Mouse (Mus musculus) midbrain, embryonic 11.5 days (tissue): ENCODE results near the gene Ccdc144b. TPM values are rescaled to one million over a fixed set of nuclear protein-coding genes. Genes with fewer than 3 reads are reported as not detected.

Experiments used
- ATAC-seq: fragments of 200-750 bp; cut with Nextera tagmentation; 2 replicates; pipeline ENCODE4 v1.8.0; 2017; ENCODE audit warnings: moderate TSS enrichment, moderate library complexity; ENCODE audit not compliant: low FRiP score
- DNase-seq: peaks from one replicate; pipeline ENCODE4 v3.0.0; 2015; ENCODE audit warnings: low spot score; ENCODE audit errors: missing footprints
- H3K27ac ChIP-seq: fragments of 300-500 bp; sonication (generic); 2 replicates; pipeline ENCODE4 v1.5.1; 2014; ENCODE audit warnings: low read depth, low read length
- H3K27me3 ChIP-seq: fragments of 300-500 bp; sonication (generic); 2 replicates; pipeline ENCODE4 v1.6.1; 2014; ENCODE audit warnings: mild to moderate bottlenecking, low read length, moderate library complexity, mixed read lengths; ENCODE audit not compliant: control insufficient read depth, insufficient read depth
- H3K36me3 ChIP-seq: fragments of 300-500 bp; sonication (generic); 2 replicates; pipeline ENCODE4 v1.6.1; 2014; ENCODE audit warnings: mild to moderate bottlenecking, low read length, moderate library complexity, mixed read lengths; ENCODE audit not compliant: control insufficient read depth, insufficient read depth
- H3K4me1 ChIP-seq: fragments of 300-500 bp; sonication (generic); 2 replicates; pipeline ENCODE4 v1.6.1; 2014; ENCODE audit warnings: low read length; ENCODE audit not compliant: control insufficient read depth, insufficient read depth
- H3K4me2 ChIP-seq: fragments of 300-500 bp; sonication (generic); 2 replicates; pipeline ENCODE4 v1.6.1; 2014; ENCODE audit warnings: mild to moderate bottlenecking, moderate library complexity
- H3K4me3 ChIP-seq: fragments of 300-500 bp; sonication (generic); 2 replicates; pipeline ENCODE4 v1.5.1; 2014; ENCODE audit warnings: low read depth, low read length
- H3K9ac ChIP-seq: fragments of 300-500 bp; sonication (generic); 2 replicates; pipeline ENCODE4 v1.6.1; 2014; ENCODE audit warnings: low read length
- H3K9me3 ChIP-seq: fragments of 300-500 bp; sonication (generic); 2 replicates; pipeline ENCODE4 v1.6.1; 2016; ENCODE audit warnings: low read length; ENCODE audit not compliant: control insufficient read depth
- WGBS: fragments of 180-500 bp; shearing (Covaris S2); extraction: QIAGEN DNeasy Blood & Tissue Kit; methylation state at CpG from one replicate; pipeline ENCODE4 v1.1.7; 2014; 5-methylcytosine and 5-hydroxymethylcytosine counted together
- polyA plus RNA-seq: library from polyadenylated mRNA; unstranded; fragments of >200 nt; fragmentation: Nextera tagmentation; extraction: Ambion mirVana; gene quantifications from 2 replicates; pipeline ENCODE4 v1.2.1, GENCODE M21; 2014

The Ccdc144b gene
- polyA plus RNA-seq = not detected in 2 replicates

DNA sequence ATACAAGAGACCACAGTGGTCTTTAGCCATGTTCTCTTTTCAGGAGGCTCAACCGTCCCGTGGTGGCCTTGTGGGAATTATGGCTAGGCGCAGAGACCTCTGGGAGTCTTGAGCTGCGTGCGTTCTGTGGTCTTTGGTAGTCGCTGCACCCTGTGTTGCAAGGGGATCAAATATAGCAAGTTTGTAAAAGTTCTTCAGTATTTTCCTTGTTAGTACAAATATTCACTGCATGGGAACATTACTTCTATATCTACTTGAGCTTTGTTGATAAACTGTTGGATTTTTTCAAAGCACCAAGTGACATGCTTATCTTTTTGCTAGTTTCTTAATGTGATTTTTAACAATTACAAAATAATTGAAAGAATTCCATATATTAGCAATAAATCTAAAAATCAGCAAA is at the start of gene Ccdc144b:
Gene Ccdc144b, minus strand, starts transcription at position 101 of the 400 bp plus-strand sequence.
- WGBS = 92% methylated on average over 6 of the region's 6 CpGs
- no peak within 1 kb of the TSS for H3K4me3 ChIP-seq
- no peak within 1 kb of the TSS for H3K9ac ChIP-seq
- H3K27ac ChIP-seq = no peak within 1 kb of the TSS
- H3K4me1 ChIP-seq = no peaks in the 10 kb centered on the region
- H3K4me2 ChIP-seq = no peak within 1 kb of the TSS
- H3K9me3 ChIP-seq = no peaks in the 10 kb centered on the region
- DNase-seq (no peak), ATAC-seq (no peak)
- no peaks in the 10 kb centered on the region for H3K27me3 ChIP-seq
- no peaks in the 10 kb centered on the region for H3K36me3 ChIP-seq

DNA sequence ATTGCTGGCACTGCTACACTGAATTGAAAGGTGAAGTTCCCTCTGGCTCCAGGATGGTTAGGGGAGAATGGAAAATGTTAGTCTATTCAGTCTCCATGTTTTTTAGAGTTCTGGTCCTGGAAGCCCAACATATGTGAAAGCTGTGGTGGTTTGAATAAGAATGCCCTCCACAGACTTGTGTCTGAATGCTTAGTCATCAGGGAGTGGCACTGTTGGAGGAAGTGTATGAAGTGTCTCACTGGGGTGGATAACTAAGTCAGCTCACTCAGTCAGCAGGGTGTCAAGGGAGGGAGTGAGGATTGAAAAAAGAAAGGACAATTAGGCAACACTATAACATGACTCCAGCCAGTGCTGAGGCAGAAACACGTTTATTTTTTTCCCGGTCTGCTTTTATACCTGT is 42.0 kb upstream of the Ccdc144b start:
- WGBS = 93% methylated on average over 2 of the region's 2 CpGs
- H3K4me2 ChIP-seq = no peak overlapping the region
- no peak for ATAC-seq

DNA sequence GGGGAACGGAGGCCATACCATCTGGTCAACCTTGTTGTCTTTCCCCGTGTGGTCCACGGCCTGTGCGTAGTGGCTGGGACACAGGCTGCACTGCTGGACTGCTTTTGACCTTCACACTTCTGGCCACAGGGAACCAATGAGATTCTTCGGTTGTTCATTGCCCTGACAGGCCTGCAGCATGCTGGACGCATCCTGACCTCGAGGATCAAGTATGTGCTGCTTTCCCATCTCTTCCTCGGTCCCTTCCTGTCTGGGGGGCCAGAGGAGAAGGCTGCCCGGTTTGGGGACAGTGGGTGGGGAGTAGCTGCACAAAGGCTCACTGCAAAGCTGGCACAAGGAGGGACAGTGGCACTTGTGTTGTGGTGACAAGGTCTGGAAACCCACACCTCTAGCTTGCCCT is 34.2 kb upstream of the Ccdc144b start:
- WGBS = 89% methylated on average over 9 of the region's 9 CpGs
- no peaks in the 10 kb centered on the region for H3K9me3 ChIP-seq
- no peak overlapping the region for H3K4me2 ChIP-seq
- H3K4me1 ChIP-seq = no peaks in the 10 kb centered on the region
- H3K9ac ChIP-seq = no peak overlapping the region
- no peak for ATAC-seq
- no peaks in the 10 kb centered on the region for H3K27me3 ChIP-seq
- H3K4me3 ChIP-seq = no peak overlapping the region
- H3K36me3 ChIP-seq = peaks cover 26% of the 10 kb centered on the region
- DNase-seq = no peak
- H3K27ac ChIP-seq = no peak overlapping the region

More for the DNA sequence above, 42.0 kb upstream of the Ccdc144b start:
- H3K4me1 ChIP-seq = no peaks in the 10 kb centered on the region
- H3K27ac ChIP-seq = no peak overlapping the region
- DNase-seq = no peak
- no peak overlapping the region for H3K9ac ChIP-seq
- H3K36me3 ChIP-seq = no peaks in the 10 kb centered on the region
- H3K27me3 ChIP-seq = no peaks in the 10 kb centered on the region
- no peaks in the 10 kb centered on the region for H3K9me3 ChIP-seq
- H3K4me3 ChIP-seq = no peak overlapping the region

DNA sequence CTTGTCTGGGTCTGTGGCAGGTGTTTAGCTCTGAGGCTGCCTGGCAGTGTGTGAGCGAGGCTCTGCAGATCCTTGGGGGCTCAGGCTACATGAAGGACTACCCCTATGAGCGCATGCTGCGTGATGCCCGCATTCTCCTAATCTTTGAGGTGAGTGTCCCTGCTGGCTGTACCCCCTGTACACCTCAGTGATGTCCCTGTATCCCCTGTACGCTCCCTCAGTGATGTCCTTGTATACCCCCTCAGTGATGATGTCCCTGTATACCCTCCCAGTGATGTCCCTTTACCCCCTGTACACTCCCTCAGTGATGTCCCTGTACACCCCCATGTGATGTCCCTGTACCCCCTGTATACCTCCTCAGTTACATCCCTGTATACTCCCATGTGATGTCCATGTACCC is 32.0 kb upstream of the Ccdc144b start:
- no peak for DNase-seq
- no peaks in the 10 kb centered on the region for H3K4me1 ChIP-seq
- no peak overlapping the region for H3K4me3 ChIP-seq
- peaks cover 30% of the 10 kb centered on the region for H3K36me3 ChIP-seq
- no peak overlapping the region for H3K4me2 ChIP-seq
- H3K27ac ChIP-seq = no peak overlapping the region
- ATAC-seq = no peak
- H3K27me3 ChIP-seq = no peaks in the 10 kb centered on the region
- no peak overlapping the region for H3K9ac ChIP-seq
- no peaks in the 10 kb centered on the region for H3K9me3 ChIP-seq
- 96% methylated on average over 5 of the region's 5 CpGs for WGBS

DNA sequence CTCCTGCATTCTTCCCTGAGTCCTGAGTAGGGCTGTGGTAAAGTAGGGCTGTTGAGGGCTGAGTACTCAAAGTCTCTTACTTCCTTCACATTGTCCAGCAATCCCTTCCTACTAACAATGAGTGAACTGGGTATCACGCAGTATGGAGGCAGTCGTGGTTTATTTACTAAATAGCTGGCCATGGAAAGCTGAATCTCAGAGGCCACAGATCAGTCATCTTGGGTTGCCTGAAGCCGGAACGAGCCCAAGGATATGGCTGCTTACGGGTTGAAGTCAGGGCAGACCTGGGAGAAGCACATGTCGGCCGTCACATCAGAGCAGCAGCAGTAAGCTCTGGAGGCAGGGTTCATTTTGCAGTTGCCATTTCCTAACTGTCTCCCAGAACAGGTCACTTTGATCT is 30.0 kb upstream of the Ccdc144b start:
- ATAC-seq (no peak), DNase-seq (no peak)
- H3K4me2 ChIP-seq = no peak overlapping the region
- no peak overlapping the region for H3K4me3 ChIP-seq
- no peak overlapping the region for H3K27ac ChIP-seq
- H3K9me3 ChIP-seq = no peaks in the 10 kb centered on the region
- H3K9ac ChIP-seq = no peak overlapping the region
- no peaks in the 10 kb centered on the region for H3K27me3 ChIP-seq
- 94% methylated on average over 7 of the region's 7 CpGs for WGBS
- no peaks in the 10 kb centered on the region for H3K4me1 ChIP-seq
- H3K36me3 ChIP-seq = peaks cover 21% of the 10 kb centered on the region

DNA sequence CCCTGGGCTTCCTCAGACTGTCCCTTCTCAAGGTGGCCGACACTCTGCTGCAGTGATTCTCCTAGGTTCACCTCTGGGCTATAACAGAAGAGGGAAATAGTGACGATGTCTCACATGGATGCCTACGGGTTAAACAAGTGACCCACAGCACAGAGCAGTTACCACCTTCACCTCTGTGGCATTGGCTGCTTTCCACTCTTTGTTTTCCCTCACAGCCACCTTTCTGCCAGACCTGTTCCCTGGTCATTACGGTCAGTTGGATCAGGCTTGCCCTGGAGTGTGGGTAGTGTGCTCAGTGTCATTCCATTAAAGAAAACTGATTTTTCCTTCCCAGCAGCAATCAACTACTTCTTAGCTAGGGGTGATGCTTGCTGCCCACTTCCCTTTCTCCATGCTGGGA is 29.5 kb upstream of the Ccdc144b start:
- DNase-seq (no peak), ATAC-seq (no peak)
- Histone ChIP-seq H3K27ac (no peak overlapping the region), H3K4me3 (no peak overlapping the region), H3K9ac (no peak overlapping the region), H3K9me3 (no peaks in the 10 kb centered on the region), H3K4me1 (no peaks in the 10 kb centered on the region), H3K4me2 (no peak overlapping the region), H3K36me3 (peaks cover 19% of the 10 kb centered on the region), H3K27me3 (no peaks in the 10 kb centered on the region)
- WGBS = 94% methylated on average over 4 of the region's 4 CpGs

DNA sequence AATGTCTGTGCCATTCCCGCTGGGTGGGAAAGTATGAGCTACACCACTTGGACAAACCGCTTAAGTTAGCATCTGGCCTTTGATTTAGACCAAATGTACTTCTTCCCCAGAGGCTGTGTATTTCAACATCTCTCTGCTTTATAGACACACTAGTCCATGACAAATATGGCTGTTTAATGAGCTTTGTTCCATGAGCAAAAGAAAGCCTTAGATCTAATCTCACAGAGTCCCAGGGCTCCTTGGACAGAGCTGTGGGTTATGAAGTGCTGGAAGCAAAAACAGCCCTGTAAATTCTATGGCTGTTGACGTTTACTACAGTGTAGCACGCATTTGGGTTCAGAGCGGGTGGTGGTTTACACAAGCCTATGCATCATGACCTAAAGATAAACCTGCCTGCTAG is 27.4 kb upstream of the Ccdc144b start:
- DNase-seq (no peak), ATAC-seq (no peak)
- 92% methylated on average over 5 of the region's 5 CpGs for WGBS

DNA sequence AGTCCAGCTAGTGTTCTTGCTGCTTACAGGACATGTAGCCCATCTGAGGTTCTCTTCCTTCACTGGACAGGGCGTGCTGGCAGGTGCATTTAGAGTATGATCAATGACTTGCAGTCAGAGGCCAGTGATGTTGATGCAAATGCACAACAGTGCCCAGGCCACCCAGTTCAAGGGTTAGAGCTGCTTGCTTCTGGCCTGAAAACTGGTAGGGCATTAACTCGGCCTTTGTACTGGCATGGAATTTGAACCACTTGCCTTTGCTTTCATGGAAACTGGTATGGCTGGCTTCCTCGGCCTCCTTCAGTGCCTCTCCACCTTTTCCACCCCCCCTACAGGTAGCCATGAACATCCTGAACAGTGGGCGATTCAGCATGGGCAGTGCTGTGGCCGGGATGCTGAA is 26.5 kb upstream of the Ccdc144b start:
- H3K9me3 ChIP-seq = no peaks in the 10 kb centered on the region
- no peak for ATAC-seq
- no peak overlapping the region for H3K9ac ChIP-seq
- no peak overlapping the region for H3K27ac ChIP-seq
- DNase-seq = no peak
- no peak overlapping the region for H3K4me2 ChIP-seq
- 90% methylated on average over 5 of the region's 5 CpGs for WGBS
- H3K36me3 ChIP-seq = peaks cover 25% of the 10 kb centered on the region
- no peaks in the 10 kb centered on the region for H3K27me3 ChIP-seq
- no peak overlapping the region for H3K4me3 ChIP-seq
- no peaks in the 10 kb centered on the region for H3K4me1 ChIP-seq

More for the DNA sequence above, 27.4 kb upstream of the Ccdc144b start:
- Histone ChIP-seq H3K4me2 (no peak overlapping the region), H3K9ac (no peak overlapping the region), H3K9me3 (no peaks in the 10 kb centered on the region), H3K27ac (no peak overlapping the region), H3K4me3 (no peak overlapping the region), H3K36me3 (peaks cover 26% of the 10 kb centered on the region), H3K4me1 (no peaks in the 10 kb centered on the region), H3K27me3 (no peaks in the 10 kb centered on the region)

DNA sequence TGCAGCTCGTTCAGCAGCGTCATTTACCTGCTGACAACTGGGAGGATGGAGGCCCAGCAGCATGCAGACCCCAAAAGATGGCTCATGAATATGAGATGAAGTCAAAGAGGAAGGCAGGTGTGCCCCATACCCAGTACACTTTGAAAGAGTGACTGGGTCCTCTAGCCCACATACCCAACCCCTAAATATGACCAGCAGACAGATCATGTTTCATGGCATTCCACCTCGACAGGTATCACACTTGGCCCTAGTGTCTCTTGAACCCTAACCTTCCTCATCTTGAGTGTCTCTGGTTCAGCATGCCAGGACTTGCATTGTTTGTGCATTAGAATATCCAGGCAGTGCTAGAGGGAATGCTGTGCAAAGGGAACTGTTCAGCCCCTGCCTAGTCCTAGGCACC is 24.0 kb upstream of the Ccdc144b start:
- no peaks in the 10 kb centered on the region for H3K9me3 ChIP-seq
- WGBS = 94% methylated on average over 3 of the region's 3 CpGs
- H3K27me3 ChIP-seq = no peaks in the 10 kb centered on the region
- no peak overlapping the region for H3K4me3 ChIP-seq
- no peak for ATAC-seq
- no peaks in the 10 kb centered on the region for H3K4me1 ChIP-seq
- peaks cover 18% of the 10 kb centered on the region for H3K36me3 ChIP-seq
- H3K9ac ChIP-seq = no peak overlapping the region
- no peak for DNase-seq
- no peak overlapping the region for H3K27ac ChIP-seq
- no peak overlapping the region for H3K4me2 ChIP-seq

DNA sequence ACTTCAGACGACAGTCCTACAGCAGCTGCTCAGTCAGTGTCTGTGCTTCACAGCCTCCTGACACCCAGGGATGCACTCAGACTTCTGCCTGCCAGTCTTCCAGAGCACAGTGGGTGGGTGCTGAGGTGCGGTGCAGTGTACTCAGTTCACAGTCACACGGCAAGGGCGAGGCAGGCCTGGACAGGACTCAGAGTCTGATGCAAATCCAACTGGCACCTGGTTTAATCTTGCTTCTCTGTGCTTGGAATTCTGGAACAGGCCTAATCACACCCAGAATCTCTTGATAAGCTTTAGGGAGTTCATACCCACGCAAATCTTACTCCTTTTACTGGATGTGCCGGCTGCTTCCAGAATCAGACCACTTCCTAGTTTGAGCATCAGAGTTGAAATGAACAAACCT is 22.1 kb upstream of the Ccdc144b start:
- no peaks in the 10 kb centered on the region for H3K4me1 ChIP-seq
- ATAC-seq (no peak), DNase-seq (no peak)
- H3K9ac ChIP-seq = no peak overlapping the region
- H3K27ac ChIP-seq = no peak overlapping the region
- H3K9me3 ChIP-seq = no peaks in the 10 kb centered on the region
- no peaks in the 10 kb centered on the region for H3K27me3 ChIP-seq
- 92% methylated on average over 6 of the region's 6 CpGs for WGBS
- H3K4me3 ChIP-seq = no peak overlapping the region
- peaks cover 15% of the 10 kb centered on the region for H3K36me3 ChIP-seq
- no peak overlapping the region for H3K4me2 ChIP-seq
